Mouse (Mus musculus) MEL (cell line): Measurements from ENCODE around the gene Als2cl. TPM values are rescaled to one million over a fixed set of nuclear protein-coding genes. Genes with fewer than 3 reads are reported as not detected.

Experiments used
- DNase-seq: peaks from one replicate; pipeline ENCODE4 v3.0.0; 2011; ENCODE audit warnings: low read depth, low spot score
- H3K27ac ChIP-seq: 2 replicates; pipeline ENCODE4 v1.5.1; 2012; ENCODE audit warnings: low read depth, mild to moderate bottlenecking, control low read depth, low read length, moderate library complexity; ENCODE audit not compliant: control insufficient read depth
- H3K27me3 ChIP-seq, 2 experiments: fragments of 150-350 bp in 1 of 2; sonication (generic) in 1 of 2; 2 replicates each; pipeline ENCODE4 v1.6.1; 2012; ENCODE audit warnings: low read length in 2 of 2, mild to moderate bottlenecking in 2 of 2, improper control_type of control experiment in 1 of 2, moderate library complexity in 1 of 2; ENCODE audit not compliant: insufficient read depth in 2 of 2, control insufficient read depth in 1 of 2
- H3K36me3 ChIP-seq, 2 experiments: 2 replicates each; pipeline ENCODE4 v1.6.1; 2012 to 2014; ENCODE audit warnings: low read length in 2 of 2, improper control_type of control experiment in 1 of 2, inconsistent platforms in 1 of 2, mild to moderate bottlenecking in 1 of 2; ENCODE audit not compliant: insufficient read depth in 2 of 2, control insufficient read depth in 1 of 2
- H3K4me1 ChIP-seq, 2 experiments: fragments of 150-350 bp in 1 of 2; sonication (generic) in 1 of 2; 2 replicates each; pipeline ENCODE4 v1.6.1; 2012; ENCODE audit warnings: low read length in 2 of 2, improper control_type of control experiment in 1 of 2, mild to moderate bottlenecking in 1 of 2; ENCODE audit not compliant: insufficient read depth in 2 of 2, control insufficient read depth in 1 of 2
- H3K4me3 ChIP-seq, 2 experiments: fragments of 150-350 bp in 1 of 2; sonication (generic) in 1 of 2; 2 replicates each; pipeline ENCODE4 v1.5.1; 2012; ENCODE audit warnings: low read depth in 2 of 2, low read length in 2 of 2, mild to moderate bottlenecking in 2 of 2, moderate library complexity in 2 of 2, control low read depth in 1 of 2, improper control_type of control experiment in 1 of 2; ENCODE audit not compliant: control insufficient read depth in 1 of 2, insufficient read depth in 1 of 2
- H3K79me2 ChIP-seq: 2 replicates; pipeline ENCODE4 v1.6.1; 2012; ENCODE audit warnings: mild to moderate bottlenecking, low read length, moderate library complexity; ENCODE audit not compliant: control insufficient read depth, poor library complexity, insufficient read depth
- H3K9ac ChIP-seq: 2 replicates; pipeline ENCODE4 v1.6.1; 2012; ENCODE audit warnings: low read depth, mild to moderate bottlenecking, control low read depth, low read length, moderate library complexity; ENCODE audit not compliant: control insufficient read depth, poor library complexity, severe bottlenecking
- H3K9me3 ChIP-seq: fragments of 150-350 bp; sonication (generic); replicated peaks from 2 replicates; pipeline ENCODE4 v1.6.1; 2012; ENCODE audit warnings: mild to moderate bottlenecking, low read length, improper control_type of control experiment, moderate library complexity; ENCODE audit not compliant: insufficient read depth
- BHLHE40 ChIP-seq: IDR thresholded peaks from 2 replicates; pipeline ENCODE4 v1.6.1; 2012; ENCODE audit warnings: low read depth, mild to moderate bottlenecking, inconsistent platforms, low read length, improper control_type of control experiment, borderline replicate concordance
- CHD1 ChIP-seq: IDR thresholded peaks from 2 replicates; pipeline ENCODE4 v1.6.1; 2012; ENCODE audit warnings: low read depth, mild to moderate bottlenecking, inconsistent platforms, low read length, improper control_type of control experiment
- CHD2 ChIP-seq: IDR thresholded peaks from 2 replicates; pipeline ENCODE4 v1.6.1; 2011; ENCODE audit warnings: low read length, improper control_type of control experiment
- CTCF ChIP-seq, 3 experiments: IDR thresholded peaks in 2 of 3; conservative IDR thresholded peaks in 1 of 3; 2 replicates each; pipeline ENCODE4 v1.5.1; 2011 to 2012; ENCODE audit warnings: low read length in 3 of 3, low read depth in 2 of 3, mild to moderate bottlenecking in 2 of 3, improper control_type of control experiment in 1 of 3, inconsistent platforms in 1 of 3, mixed read lengths in 1 of 3, moderate library complexity in 1 of 3; ENCODE audit not compliant: control insufficient read depth in 1 of 3, insufficient read depth in 1 of 3, poor library complexity in 1 of 3, severe bottlenecking in 1 of 3
- ELF1 ChIP-seq: IDR thresholded peaks from 2 replicates; pipeline ENCODE4 v1.6.1; 2014; ENCODE audit warnings: low read depth, mild to moderate bottlenecking, inconsistent platforms, low read length, improper control_type of control experiment, moderate library complexity
- EP300 ChIP-seq, 2 experiments: IDR thresholded peaks; 2 replicates each; pipeline ENCODE4 v1.6.1; 2011; ENCODE audit warnings: improper control_type of control experiment in 2 of 2, low read length in 2 of 2, low read depth in 1 of 2, mild to moderate bottlenecking in 1 of 2
- ETS1 ChIP-seq: IDR thresholded peaks from 2 replicates; pipeline ENCODE4 v1.6.1; 2012; ENCODE audit warnings: low read depth, mild to moderate bottlenecking, inconsistent platforms, low read length, improper control_type of control experiment, moderate library complexity
- GABPA ChIP-seq: IDR thresholded peaks from 2 replicates; pipeline ENCODE4 v1.6.1; 2012; ENCODE audit warnings: low read depth, mild to moderate bottlenecking, inconsistent platforms, low read length, improper control_type of control experiment, moderate library complexity
- HCFC1 ChIP-seq: IDR thresholded peaks from 2 replicates; pipeline ENCODE4 v1.6.1; 2012; ENCODE audit warnings: low read depth, mild to moderate bottlenecking, inconsistent platforms, low read length, improper control_type of control experiment, moderate library complexity
- JUND ChIP-seq: IDR thresholded peaks from 2 replicates; pipeline ENCODE4 v1.6.1; 2011; ENCODE audit warnings: low read depth, mild to moderate bottlenecking, improper control_type of control experiment, low read length
- KAT2A ChIP-seq: conservative IDR thresholded peaks from 2 replicates; pipeline ENCODE4 v1.6.1; 2012; ENCODE audit warnings: low read depth, low read length, improper control_type of control experiment, inconsistent platforms
- MAX ChIP-seq: IDR thresholded peaks from 2 replicates; pipeline ENCODE4 v1.6.1; 2011; ENCODE audit warnings: low read length, improper control_type of control experiment
- MEF2A ChIP-seq: IDR thresholded peaks from 2 replicates; pipeline ENCODE4 v1.6.1; 2014; ENCODE audit warnings: low read depth, mild to moderate bottlenecking, inconsistent platforms, low read length, improper control_type of control experiment; ENCODE audit not compliant: poor library complexity, insufficient replicate concordance, severe bottlenecking; ENCODE audit errors: extremely low read depth
- MYB ChIP-seq: IDR thresholded peaks from 2 replicates; pipeline ENCODE4 v1.6.1; 2011; ENCODE audit warnings: mild to moderate bottlenecking, low read depth, low read length, improper control_type of control experiment
- MYC ChIP-seq: IDR thresholded peaks from 2 replicates; pipeline ENCODE4 v1.6.1; 2011; ENCODE audit warnings: low read depth, mild to moderate bottlenecking, low read length, improper control_type of control experiment, moderate library complexity
- NELFE ChIP-seq: IDR thresholded peaks from 2 replicates; pipeline ENCODE4 v1.6.1; 2011; ENCODE audit warnings: low read depth, low read length, improper control_type of control experiment
- NRF1 ChIP-seq: IDR thresholded peaks from 2 replicates; pipeline ENCODE4 v1.6.1; 2014; ENCODE audit warnings: low read depth, mild to moderate bottlenecking, inconsistent platforms, low read length, improper control_type of control experiment, moderate library complexity; ENCODE audit not compliant: poor library complexity, insufficient read depth, severe bottlenecking
- POLR2A ChIP-seq, 2 experiments: IDR thresholded peaks; 2 replicates each; pipeline ENCODE4 v1.6.1; 2011 to 2012; ENCODE audit warnings: low read length in 2 of 2, mild to moderate bottlenecking in 2 of 2, control low read depth in 1 of 2, improper control_type of control experiment in 1 of 2, low read depth in 1 of 2, moderate library complexity in 1 of 2; ENCODE audit not compliant: control insufficient read depth in 1 of 2, insufficient read depth in 1 of 2, poor library complexity in 1 of 2
- POLR2AphosphoS2 ChIP-seq: IDR thresholded peaks from 2 replicates; pipeline ENCODE4 v1.6.1; 2011; ENCODE audit warnings: low read length, improper control_type of control experiment
- POLR2AphosphoS5 ChIP-seq: IDR thresholded peaks from 2 replicates; pipeline ENCODE4 v1.6.1; 2012; ENCODE audit warnings: low read depth, borderline replicate concordance, mild to moderate bottlenecking, inconsistent platforms, low read length, moderate library complexity, mixed read lengths
- SIN3A ChIP-seq: IDR thresholded peaks from 2 replicates; pipeline ENCODE4 v1.6.1; 2012; ENCODE audit warnings: low read length, improper control_type of control experiment, inconsistent platforms
- TAL1 ChIP-seq: IDR thresholded peaks from 2 replicates; pipeline ENCODE4 v1.6.1; 2012; ENCODE audit warnings: mild to moderate bottlenecking, inconsistent platforms, low read length, moderate library complexity, mixed read lengths
- TBP ChIP-seq: IDR thresholded peaks from 2 replicates; pipeline ENCODE4 v1.8.0; 2011; ENCODE audit warnings: low read depth, low read length, improper control_type of control experiment
- USF1 ChIP-seq: IDR thresholded peaks from 2 replicates; pipeline ENCODE4 v1.6.1; 2014; ENCODE audit warnings: low read depth, mild to moderate bottlenecking, inconsistent platforms, low read length, improper control_type of control experiment, moderate library complexity
- USF2 ChIP-seq, 2 experiments: IDR thresholded peaks; 2 replicates each; pipeline ENCODE4 v1.6.1; 2011 to 2012; ENCODE audit warnings: improper control_type of control experiment in 2 of 2, low read length in 2 of 2, borderline replicate concordance in 1 of 2, inconsistent platforms in 1 of 2, low read depth in 1 of 2, mild to moderate bottlenecking in 1 of 2; ENCODE audit not compliant: insufficient read depth in 1 of 2
- ZKSCAN1 ChIP-seq: IDR thresholded peaks from 2 replicates; pipeline ENCODE4 v1.6.1; 2012; ENCODE audit warnings: low read depth, mild to moderate bottlenecking, inconsistent platforms, low read length, improper control_type of control experiment, moderate library complexity
- ZMIZ1 ChIP-seq: IDR thresholded peaks from 2 replicates; pipeline ENCODE4 v1.6.1; 2012; ENCODE audit warnings: low read depth, mild to moderate bottlenecking, inconsistent platforms, low read length, improper control_type of control experiment, moderate library complexity
- ZNF384 ChIP-seq: IDR thresholded peaks from 2 replicates; pipeline ENCODE4 v1.6.1; 2012; ENCODE audit warnings: low read depth, mild to moderate bottlenecking, inconsistent platforms, low read length, improper control_type of control experiment
- polyA plus RNA-seq, 2 experiments: library from polyadenylated mRNA; stranded (reverse) in 1 of 2; unstranded in 1 of 2; fragments of >175 nt in 1 of 2; fragments of >200 nt in 1 of 2; gene quantifications; 2 replicates each; pipeline versions ENCODE4 v1.2.1 to v1.2.4; 2012; ENCODE audit warnings: low replicate concordance in 2 of 2, low read depth in 1 of 2; ENCODE audit not compliant: insufficient read length in 2 of 2, insufficient read depth in 1 of 2, missing spikeins in 1 of 2
- total RNA-seq: library from RNA; depleted of rRNA; stranded (reverse); fragments of 300-350 nt; gene quantifications from 2 replicates; pipeline ENCODE4 v1.2.3, GENCODE M21; 2012

Als2cl gene
- total and polyA plus RNA-seq, 3 experiments, result 0.21 TPM; not detected in 2

DNA sequence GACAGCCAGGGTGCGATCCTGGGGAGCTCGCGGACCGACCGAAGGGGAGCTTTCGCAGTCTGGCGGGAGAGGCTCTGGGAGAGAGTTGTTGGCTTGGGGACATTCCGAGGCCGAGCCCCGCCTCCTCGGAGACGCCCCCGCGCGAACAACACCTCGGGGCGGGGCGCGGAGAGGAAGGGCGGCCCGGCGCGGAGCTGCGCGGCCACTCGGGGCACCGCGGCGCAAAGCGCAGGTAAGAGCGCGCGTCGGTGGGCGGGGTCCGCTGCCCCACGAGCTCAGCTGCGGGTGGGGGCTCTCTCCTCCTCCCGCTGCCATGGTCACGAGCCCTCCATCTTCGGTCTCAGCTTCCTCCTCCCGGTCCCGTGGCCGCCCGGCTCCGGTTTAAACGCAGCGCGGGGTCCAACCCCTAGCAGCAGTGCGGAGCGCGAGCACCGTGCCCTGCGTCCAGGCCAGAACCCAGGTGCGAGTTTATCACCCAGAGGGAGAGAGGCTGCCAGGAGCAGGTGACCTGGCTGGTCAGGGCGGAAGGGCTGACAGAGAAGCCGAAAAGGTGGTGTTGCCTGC lies 410 bp downstream of the Als2cl start, which contains the start of gene Tmie:
Gene Tmie (minus strand): TSS at position 116 of the 564 bp plus-strand sequence.
- no peaks in the 10 kb centered on the region for H3K27me3 ChIP-seq
- H3K9ac ChIP-seq, result no peak within 1 kb of the TSS
- H3K4me3 ChIP-seq, result no peak within 1 kb of the TSS
- H3K4me1 ChIP-seq, result no peaks in the 10 kb centered on the region
- H3K27ac ChIP-seq, result no peak within 1 kb of the TSS
- no peaks in the 10 kb centered on the region for H3K36me3 ChIP-seq
- TF ChIP-seq MEF2A, result no peak
- TF ChIP-seq GABPA, result no peak
- no peak for TF ChIP-seq POLR2A (IDR thresholded peaks at IDR 0.05; ENCODE audit: control insufficient read depth in 1 of 2, insufficient read depth in 1 of 2, low read depth in 1 of 2, low read length in 2 of 2, poor library complexity in 1 of 2)
- TF ChIP-seq CTCF (IDR thresholded peaks at IDR 0.05 in 2 of 3, conservative IDR thresholded peaks at IDR 0.05 in 1 of 3; ENCODE audit: control insufficient read depth in 1 of 3, insufficient read depth in 1 of 3, low read depth in 2 of 3, low read length in 3 of 3, poor library complexity in 1 of 3, severe bottlenecking in 1 of 3), result no peak
- TF ChIP-seq NRF1, result no peak
- TF ChIP-seq USF1, result no peak
- TF ChIP-seq TAL1, result no peak
- no peak for TF ChIP-seq MYB
- no peak for TF ChIP-seq CHD1
- no peak for TF ChIP-seq ELF1
- TF ChIP-seq NELFE, result no peak
- TF ChIP-seq MAX, result no peak
- TF ChIP-seq ZMIZ1, result no peak
- TF ChIP-seq USF2 (IDR thresholded peaks at IDR 0.05; ENCODE audit: borderline replicate concordance in 1 of 2, insufficient read depth in 1 of 2, low read depth in 1 of 2, low read length in 2 of 2), result no peak
- TF ChIP-seq POLR2AphosphoS2, result no peak
- no peak for TF ChIP-seq POLR2AphosphoS5
- TF ChIP-seq ZKSCAN1, result no peak
- H3K79me2 ChIP-seq, result no peaks in the 10 kb centered on the region
- no peaks in the 10 kb centered on the region for H3K9me3 ChIP-seq
- no peak for DNase-seq

DNA sequence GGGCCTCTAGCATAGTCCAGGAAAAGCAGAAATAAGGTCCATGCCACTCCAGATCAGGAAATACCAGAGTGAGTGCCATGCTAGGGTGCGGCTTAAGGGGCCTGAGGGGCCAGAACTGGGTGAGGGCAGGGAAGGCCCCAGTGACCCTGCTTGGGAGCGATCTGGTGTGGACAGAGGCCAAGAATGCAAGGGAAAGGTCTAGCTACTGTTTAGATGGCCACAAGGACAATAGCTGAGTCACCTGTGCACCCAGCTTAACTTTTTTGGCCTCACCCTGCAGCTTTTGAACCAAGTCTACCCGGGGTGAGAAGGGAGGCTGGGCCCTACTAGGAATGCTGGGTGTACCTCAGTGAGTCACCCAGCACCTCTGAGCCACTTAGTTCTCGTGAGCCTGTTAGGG lies 1.1 kb downstream of the Als2cl start:
- TF ChIP-seq MYC (no peak), ELF1 (no peak), POLR2AphosphoS2 (no peak), ETS1 (no peak), ZNF384 (no peak), BHLHE40 (no peak), TBP (no peak), JUND (no peak), SIN3A (no peak), USF1 (no peak), ZMIZ1 (no peak), POLR2A (IDR thresholded peaks at IDR 0.05; ENCODE audit: control insufficient read depth in 1 of 2, insufficient read depth in 1 of 2, low read depth in 1 of 2, low read length in 2 of 2, poor library complexity in 1 of 2) (no peak), EP300 (IDR thresholded peaks at IDR 0.05; ENCODE audit: low read depth in 1 of 2, low read length in 2 of 2) (no peak), CHD2 (no peak), HCFC1 (no peak), KAT2A (no peak), MEF2A (no peak), CTCF (IDR thresholded peaks at IDR 0.05 in 2 of 3, conservative IDR thresholded peaks at IDR 0.05 in 1 of 3; ENCODE audit: control insufficient read depth in 1 of 3, insufficient read depth in 1 of 3, low read depth in 2 of 3, low read length in 3 of 3, poor library complexity in 1 of 3, severe bottlenecking in 1 of 3) (no peak), ZKSCAN1 (no peak), MAX (no peak)
- no peaks in the 10 kb centered on the region for H3K79me2 ChIP-seq
- no peak for DNase-seq
- H3K4me3 ChIP-seq, result no peak overlapping the region
- no peaks in the 10 kb centered on the region for H3K4me1 ChIP-seq
- H3K36me3 ChIP-seq, result no peaks in the 10 kb centered on the region
- no peaks in the 10 kb centered on the region for H3K9me3 ChIP-seq
- no peak overlapping the region for H3K27ac ChIP-seq
- no peaks in the 10 kb centered on the region for H3K27me3 ChIP-seq
- no peak overlapping the region for H3K9ac ChIP-seq
